8 mouse cellular contexts compared by ENCODE assay signal in the genomic region with DNA sequence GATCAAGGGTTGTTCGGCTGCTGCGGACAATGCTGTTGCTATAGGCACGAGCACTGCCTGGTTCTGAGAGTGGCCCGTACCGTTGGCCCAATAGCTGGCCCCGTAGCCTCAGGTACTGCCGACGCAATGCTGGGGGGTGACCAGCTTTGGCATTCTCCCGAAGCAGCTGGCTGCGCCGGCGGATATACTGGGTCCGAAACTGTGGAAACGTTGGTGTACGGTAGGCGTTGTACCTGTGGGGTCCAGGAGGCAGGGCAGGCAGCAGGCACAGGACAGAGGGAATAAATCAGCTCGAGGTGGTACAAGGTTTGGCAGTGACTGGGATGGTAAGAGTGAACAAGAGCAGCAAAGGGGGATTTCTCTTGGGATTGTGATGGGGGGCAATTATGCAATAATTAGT. TPM values are rescaled to one million over a fixed set of nuclear protein-coding genes. Genes with fewer than 3 reads are reported as not detected.
DNase-seq lines count a peak whose midpoint lies in the region; ATAC-seq and TF ChIP-seq lines count a peak whose summit lies in the region.

No protein-coding gene starts in this region.

- no peak for ATAC-seq in heart, embryonic 15.5 days (replicated peaks; ENCODE audit: insufficient number of reproducible peaks, insufficient read depth, low FRiP score, low read depth)
- no peak for ATAC-seq in midbrain, embryonic 11.5 days (ENCODE audit: low FRiP score)

- peaks cover 4% of the 10 kb centered on the region for H3K4me1 ChIP-seq in heart, embryonic 15.5 days (replicated peaks)
- no peaks in the 10 kb centered on the region; the same call in 1 of the 2 replicates for H3K4me1 ChIP-seq in bone marrow, adult 2 months (ENCODE audit: control insufficient read depth, insufficient read depth, low read length)
- peaks cover 6% of the 10 kb centered on the region for H3K4me1 ChIP-seq in hindbrain, embryonic 10.5 days (replicated peaks)
- H3K4me1 ChIP-seq in midbrain, embryonic 11.5 days (ENCODE audit: control insufficient read depth, insufficient read depth, low read length), result no peaks in the 10 kb centered on the region

- no peaks in the 10 kb centered on the region for H3K27me3 ChIP-seq in heart, embryonic 15.5 days
- no peaks in the 10 kb centered on the region for H3K27me3 ChIP-seq in hindbrain, embryonic 10.5 days (ENCODE audit: insufficient read depth, poor library complexity, severe bottlenecking)
- no peaks in the 10 kb centered on the region for H3K27me3 ChIP-seq in midbrain, embryonic 11.5 days (ENCODE audit: control insufficient read depth, insufficient read depth, low read length)

- no peak for TF ChIP-seq POLR2A in bone marrow, adult 2 months (IDR thresholded peaks at IDR 0.05; ENCODE audit: borderline replicate concordance, control insufficient read depth, low read depth, low read length)

- peak overlapping the region; percentile 59 for H3K4me3 ChIP-seq in heart, embryonic 15.5 days
- peak overlapping the region; percentile 23 for H3K4me3 ChIP-seq in bone marrow, adult 2 months (replicated peaks; ENCODE audit: control insufficient read depth, low read depth, low read length)
- H3K4me3 ChIP-seq in hindbrain, embryonic 10.5 days, result peak overlapping the region; percentile 61
- peak overlapping the region; percentile 43; the same call in 1 of the 2 replicates for H3K4me3 ChIP-seq in midbrain, embryonic 11.5 days (ENCODE audit: low read depth, low read length)

- no peak for DNase-seq in heart, postnatal 25 days (ENCODE audit: low spot score)
- no peak for DNase-seq in hindbrain, embryonic 10.5 days (ENCODE audit: low spot score)
- DNase-seq in midbrain, embryonic 11.5 days (ENCODE audit: low spot score, missing footprints), result no peak
- DNase-seq in gastrocnemius, postnatal 10 days, result no peak
- no peak for DNase-seq in urinary bladder, postnatal 14 days (ENCODE audit: low spot score)
- DNase-seq in frontal cortex, postnatal 25 days (ENCODE audit: low spot score in 2 of 2), result no peak

- no peak overlapping the region for H3K27ac ChIP-seq in heart, embryonic 15.5 days
- H3K27ac ChIP-seq in bone marrow, adult 2 months (ENCODE audit: control insufficient read depth, insufficient read depth, low read depth, low read length, poor library complexity), result no peak overlapping the region; the same call in 1 of the 2 replicates
- peak overlapping the region; percentile 91; the same call in 1 of the 2 replicates for H3K27ac ChIP-seq in hindbrain, embryonic 10.5 days
- no peak overlapping the region for H3K27ac ChIP-seq in midbrain, embryonic 11.5 days (ENCODE audit: low read depth, low read length)

- intact Hi-C loops in heart, postnatal 25 days (cut with DNase I), result no loop called here

- H3K9me3 ChIP-seq in heart, embryonic 15.5 days (replicated peaks), result no peaks in the 10 kb centered on the region
- peaks cover 9% of the 10 kb centered on the region; the same call in 1 of the 2 replicates for H3K9me3 ChIP-seq in hindbrain, embryonic 10.5 days
- H3K9me3 ChIP-seq in midbrain, embryonic 11.5 days (ENCODE audit: control insufficient read depth, low read length), result no peaks in the 10 kb centered on the region; the same call in 1 of the 2 replicates

- no peak overlapping the region for H3K9ac ChIP-seq in heart, embryonic 15.5 days
- no peak overlapping the region for H3K9ac ChIP-seq in midbrain, embryonic 11.5 days (ENCODE audit: low read length)

- WGBS in heart, embryonic 15.5 days, result 87% methylated on average over 17 of the region's 17 CpGs
- WGBS in bone marrow, adult 2 months, result 88% methylated on average over 17 of the region's 17 CpGs
- 90% methylated on average over 17 of the region's 17 CpGs for WGBS in hindbrain, embryonic 10.5 days
- 92% methylated on average over 17 of the region's 17 CpGs for WGBS in midbrain, embryonic 11.5 days

- peak overlapping the region; percentile 65 for H3K4me2 ChIP-seq in heart, embryonic 15.5 days
- peak overlapping the region; percentile 64 for H3K4me2 ChIP-seq in midbrain, embryonic 11.5 days

- no peak for TF ChIP-seq CTCF in bone marrow, adult 2 months (IDR thresholded peaks at IDR 0.05; ENCODE audit: control insufficient read depth, insufficient read depth, low read length)

- H3K36me3 ChIP-seq in heart, embryonic 15.5 days, result peaks cover 9% of the 10 kb centered on the region; the same call in 1 of the 2 replicates
- H3K36me3 ChIP-seq in hindbrain, embryonic 10.5 days, result peaks cover 31% of the 10 kb centered on the region
- no peaks in the 10 kb centered on the region for H3K36me3 ChIP-seq in midbrain, embryonic 11.5 days (ENCODE audit: control insufficient read depth, insufficient read depth, low read length)

RNA-seq across cellular contexts. Expression of gene Wdr13, which starts 1.3 kb away (rescaled TPM):
- polyA plus RNA-seq in heart, embryonic 15.5 days (2015; fragmentation: Nextera tagmentation; extraction: Ambion mirVana), result 22.3 and 25.2 TPM in 2 replicates
- 10 to 100 TPM; 43.6 to 46.6 TPM for total RNA-seq in heart, postnatal 25 days (2021)
- 23.3 and 35.6 TPM in 2 replicates for polyA plus RNA-seq in bone marrow, adult 2 months (2011; ENCODE audit: insufficient read depth, insufficient read length, low replicate concordance, missing spikeins)
- polyA plus RNA-seq in hindbrain, embryonic 10.5 days (2016; fragmentation: Nextera tagmentation; extraction: Ambion mirVana), result 25.8 and 26.7 TPM in 2 replicates
- 21.9 and 23.4 TPM in 2 replicates for polyA plus RNA-seq in midbrain, embryonic 11.5 days (2014; fragmentation: Nextera tagmentation; extraction: Ambion mirVana)
- total RNA-seq in gastrocnemius, postnatal 10 days (2021), result 10 to 100 TPM; 21.8 to 25.4 TPM

RNA-seq across cellular contexts. Expression of gene Rbm3, which starts 14.3 kb away (rescaled TPM):
- polyA plus RNA-seq in heart, embryonic 15.5 days (2015; fragmentation: Nextera tagmentation; extraction: Ambion mirVana), result 288 and 296 TPM in 2 replicates
- 10 to 100 TPM; 58.8 to 85.0 TPM for total RNA-seq in heart, postnatal 25 days (2021)
- 301 and 341 TPM in 2 replicates for polyA plus RNA-seq in bone marrow, adult 2 months (2011; ENCODE audit: insufficient read depth, insufficient read length, low replicate concordance, missing spikeins)
- 402 and 425 TPM in 2 replicates for polyA plus RNA-seq in hindbrain, embryonic 10.5 days (2016; fragmentation: Nextera tagmentation; extraction: Ambion mirVana)
- polyA plus RNA-seq in midbrain, embryonic 11.5 days (2014; fragmentation: Nextera tagmentation; extraction: Ambion mirVana), result 439 and 458 TPM in 2 replicates
- total RNA-seq in gastrocnemius, postnatal 10 days (2021), result 100 to 1,000 TPM; 291 to 335 TPM

RNA-seq across cellular contexts. Expression of gene Was, which starts 41.1 kb away (rescaled TPM):
- polyA plus RNA-seq in heart, embryonic 15.5 days (2015; fragmentation: Nextera tagmentation; extraction: Ambion mirVana), result 0.39 and 1.1 TPM in 2 replicates
- 1 to 10 TPM; 1.8 to 2.3 TPM for total RNA-seq in heart, postnatal 25 days (2021)
- 10.1 and 32.0 TPM in 2 replicates for polyA plus RNA-seq in bone marrow, adult 2 months (2011; ENCODE audit: insufficient read depth, insufficient read length, low replicate concordance, missing spikeins)
- 0.15 and 0.24 TPM in 2 replicates for polyA plus RNA-seq in hindbrain, embryonic 10.5 days (2016; fragmentation: Nextera tagmentation; extraction: Ambion mirVana)
- polyA plus RNA-seq in midbrain, embryonic 11.5 days (2014; fragmentation: Nextera tagmentation; extraction: Ambion mirVana), result 0.26 and 0.34 TPM in 2 replicates
- 1 to 10 TPM; 1.3 to 1.9 TPM for total RNA-seq in gastrocnemius, postnatal 10 days (2021)

RNA-seq across cellular contexts. Expression of gene Tbc1d25, which starts 44.6 kb away (rescaled TPM):
- polyA plus RNA-seq in heart, embryonic 15.5 days (2015; fragmentation: Nextera tagmentation; extraction: Ambion mirVana), result 10.1 and 12.2 TPM in 2 replicates
- total RNA-seq in heart, postnatal 25 days (2021), result 1 to 10 TPM; 4.2 to 4.3 TPM
- 3.6 and 6.6 TPM in 2 replicates for polyA plus RNA-seq in bone marrow, adult 2 months (2011; ENCODE audit: insufficient read depth, insufficient read length, low replicate concordance, missing spikeins)
- 10.0 and 12.1 TPM in 2 replicates for polyA plus RNA-seq in hindbrain, embryonic 10.5 days (2016; fragmentation: Nextera tagmentation; extraction: Ambion mirVana)
- 11.5 and 11.6 TPM in 2 replicates for polyA plus RNA-seq in midbrain, embryonic 11.5 days (2014; fragmentation: Nextera tagmentation; extraction: Ambion mirVana)
- total RNA-seq in gastrocnemius, postnatal 10 days (2021), result 1 to 10 TPM; 3.5 to 3.6 TPM

RNA-seq across cellular contexts. Expression of gene Suv39h1, which starts 56.8 kb away (rescaled TPM):
- polyA plus RNA-seq in heart, embryonic 15.5 days (2015; fragmentation: Nextera tagmentation; extraction: Ambion mirVana), result 25.0 and 32.1 TPM in 2 replicates
- 1 to 10 TPM; 4.1 to 5.0 TPM for total RNA-seq in heart, postnatal 25 days (2021)
- 27.4 and 30.7 TPM in 2 replicates for polyA plus RNA-seq in bone marrow, adult 2 months (2011; ENCODE audit: insufficient read depth, insufficient read length, low replicate concordance, missing spikeins)
- 74.9 and 90.9 TPM in 2 replicates for polyA plus RNA-seq in hindbrain, embryonic 10.5 days (2016; fragmentation: Nextera tagmentation; extraction: Ambion mirVana)
- polyA plus RNA-seq in midbrain, embryonic 11.5 days (2014; fragmentation: Nextera tagmentation; extraction: Ambion mirVana), result 80.8 and 82.6 TPM in 2 replicates
- total RNA-seq in gastrocnemius, postnatal 10 days (2021), result 1 to 10 TPM; 6.4 to 8.6 TPM
